Mouse (Mus musculus): ENCODE data around the gene Cplane1.

Gene Cplane1

DNA sequence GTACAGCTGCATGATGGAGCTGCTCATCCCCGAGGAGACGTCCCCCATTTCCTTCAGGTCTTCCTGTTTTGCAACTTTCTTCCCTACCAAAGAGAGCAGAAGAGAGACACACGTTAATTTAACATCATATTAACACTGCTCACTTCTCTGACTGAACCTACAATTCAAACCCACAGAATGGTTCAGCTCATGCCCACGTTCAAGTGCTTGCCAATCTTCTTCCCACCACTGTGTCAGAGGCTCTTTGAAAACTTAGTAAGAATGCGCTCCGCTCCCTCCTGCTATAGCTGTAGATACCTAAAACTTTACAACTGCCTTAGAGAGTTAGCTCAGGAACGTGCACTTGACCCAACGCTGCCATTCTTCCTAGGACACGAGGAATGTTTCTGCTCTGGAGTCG, 134.0 kb downstream of the Cplane1 start:
- DNase-seq = no peak

DNA sequence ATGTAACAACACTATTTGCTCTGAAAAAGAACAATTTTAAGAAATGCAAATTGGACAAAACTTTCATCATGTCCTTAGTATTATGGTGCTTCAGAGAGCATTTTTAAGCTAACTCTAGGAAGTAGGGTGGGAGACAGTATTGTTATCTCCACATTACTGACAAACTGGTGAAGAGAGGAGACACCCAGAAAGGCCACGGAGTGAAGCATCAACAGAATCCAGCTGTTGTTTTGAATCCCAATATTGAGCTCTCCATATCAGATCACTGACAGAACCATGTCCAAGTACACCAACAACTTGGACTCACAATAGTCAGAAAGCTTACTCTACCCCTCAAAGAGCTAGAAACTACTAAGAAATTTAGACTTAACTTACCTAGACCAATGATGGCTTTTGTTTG, 136.6 kb downstream of the Cplane1 start:
- no peak for DNase-seq

DNA sequence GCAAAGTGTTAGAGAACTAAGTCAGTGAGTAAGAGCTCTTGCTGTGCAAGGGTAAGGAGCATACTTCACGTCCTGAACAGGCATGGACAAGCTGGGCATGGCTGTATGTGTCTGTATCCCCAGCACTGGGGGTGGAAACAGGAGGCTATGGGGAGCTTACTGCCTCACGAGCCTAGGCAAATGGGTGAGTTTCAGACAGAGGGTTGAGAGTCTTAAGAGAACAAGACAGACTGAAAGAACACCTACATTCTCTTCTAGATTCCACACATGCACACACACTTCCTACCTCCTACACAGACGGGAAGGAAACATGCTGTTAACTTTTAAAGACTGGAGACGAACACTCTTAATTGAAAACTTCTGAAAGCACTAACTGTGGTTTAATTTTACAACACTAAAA, 148.5 kb downstream of the Cplane1 start:
- DNase-seq = no peak

DNA sequence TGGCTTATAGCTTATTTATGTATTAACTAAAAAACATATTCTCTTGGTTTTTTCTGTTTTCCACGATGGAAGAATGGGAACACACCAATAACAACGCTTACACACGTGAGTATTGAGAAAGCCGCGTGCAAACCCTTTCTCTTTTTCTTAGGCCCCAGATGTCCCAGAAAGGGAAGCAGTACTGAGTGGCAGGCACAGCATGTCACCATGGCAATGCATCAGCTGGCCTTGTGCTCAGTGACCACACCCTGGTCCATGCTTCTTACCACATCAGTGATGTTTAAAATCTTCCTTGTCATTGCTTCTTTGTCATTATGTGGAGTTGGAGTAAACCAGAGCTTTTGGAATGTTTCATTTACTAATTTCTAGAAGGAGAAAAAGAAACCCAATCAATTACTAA, 150.3 kb downstream of the Cplane1 start:
- DNase-seq = no peak

Data from cerebellum, postnatal 10 days (tissue).